Mouse (Mus musculus) retina, postnatal 7 days (tissue): ENCODE results near the gene Wdr4.

ENCODE experiments used
- DNase-seq: peaks from one replicate; pipeline ENCODE4 v3.0.0-alpha.2; 2012; ENCODE audit warnings: low read depth, low spot score

Gene Wdr4

GRCm38 (mm10) chr17:31497726-31498125 is 22.1 kb downstream of the Wdr4 start:
- no peak for DNase-seq

- DNase-seq: no peak
Measured at GRCm38 (mm10) chr17:31494989-31495388, 24.8 kb downstream of the Wdr4 start.

- DNase-seq: peak; percentile 77
Measured at GRCm38 (mm10) chr17:31492416-31492815, 27.4 kb downstream of the Wdr4 start.

GRCm38 (mm10) chr17:31491355-31491754 is 28.4 kb downstream of the Wdr4 start:
- no peak for DNase-seq

- DNase-seq: no peak
Measured at GRCm38 (mm10) chr17:31487433-31488060, 32.2 kb downstream of the Wdr4 start.

GRCm38 (mm10) chr17:31486616-31487198 is 33.1 kb downstream of the Wdr4 start:
- DNase-seq: peak; percentile 36

- no peak for DNase-seq
Measured at GRCm38 (mm10) chr17:31479108-31479844, 40.5 kb downstream of the Wdr4 start.

GRCm38 (mm10) chr17:31478606-31479005 is 41.2 kb downstream of the Wdr4 start:
- DNase-seq: no peak

- DNase-seq: no peak
Measured at GRCm38 (mm10) chr17:31474388-31474787, 45.4 kb downstream of the Wdr4 start.

- DNase-seq: no peak
Measured at GRCm38 (mm10) chr17:31470766-31471418, 48.9 kb downstream of the Wdr4 start.

- DNase-seq: no peak
Measured at GRCm38 (mm10) chr17:31468496-31468895, 51.3 kb downstream of the Wdr4 start.

GRCm38 (mm10) chr17:31466854-31467253 is 52.9 kb downstream of the Wdr4 start:
- DNase-seq: no peak

GRCm38 (mm10) chr17:31462506-31462905 is 57.3 kb downstream of the Wdr4 start:
- no peak for DNase-seq

GRCm38 (mm10) chr17:31460416-31460815 is 59.4 kb downstream of the Wdr4 start:
- no peak for DNase-seq

- no peak for DNase-seq
Measured at GRCm38 (mm10) chr17:31456723-31457567, 62.8 kb downstream of the Wdr4 start.

- DNase-seq: no peak
Measured at GRCm38 (mm10) chr17:31454056-31454455, 65.7 kb downstream of the Wdr4 start.

- DNase-seq: no peak
Measured at GRCm38 (mm10) chr17:31453476-31453875, 66.3 kb downstream of the Wdr4 start.

- DNase-seq: no peak
Measured at GRCm38 (mm10) chr17:31452816-31453215, 67.0 kb downstream of the Wdr4 start.

- no peak for DNase-seq
Measured at GRCm38 (mm10) chr17:31451179-31451708, 68.5 kb downstream of the Wdr4 start.

GRCm38 (mm10) chr17:31450206-31450605 is 69.6 kb downstream of the Wdr4 start:
- no peak for DNase-seq

GRCm38 (mm10) chr17:31448519-31448918 is 71.3 kb downstream of the Wdr4 start:
- no peak for DNase-seq
